Mouse (Mus musculus) forebrain, embryonic 12.5 days (tissue): ENCODE results near the gene Hmg20a. TPM values are rescaled to one million over a fixed set of nuclear protein-coding genes. Genes with fewer than 3 reads are reported as not detected.

Experiments used
- ATAC-seq: fragments of 200-750 bp; cut with Nextera tagmentation; 2 replicates; pipeline ENCODE4 v1.8.0; 2017; ENCODE audit warnings: moderate TSS enrichment; ENCODE audit not compliant: low FRiP score
- H3K27ac ChIP-seq: fragments of 300-500 bp; sonication (generic); 2 replicates; pipeline ENCODE4 v1.5.1; 2016; ENCODE audit warnings: mild to moderate bottlenecking
- H3K27me3 ChIP-seq: fragments of 300-500 bp; sonication (generic); 2 replicates; pipeline ENCODE4 v1.6.1; 2016; ENCODE audit warnings: mild to moderate bottlenecking
- H3K36me3 ChIP-seq: fragments of 300-500 bp; sonication (generic); replicated peaks from 2 replicates; pipeline ENCODE4 v1.6.1; 2016; ENCODE audit warnings: mild to moderate bottlenecking
- H3K4me1 ChIP-seq: fragments of 300-500 bp; sonication (generic); 2 replicates; pipeline ENCODE4 v1.6.1; 2016
- H3K4me2 ChIP-seq: fragments of 300-500 bp; sonication (generic); 2 replicates; pipeline ENCODE4 v1.6.1; 2016; ENCODE audit warnings: mild to moderate bottlenecking, moderate library complexity
- H3K4me3 ChIP-seq: fragments of 300-500 bp; sonication (generic); replicated peaks from 2 replicates; pipeline ENCODE4 v1.5.1; 2016; ENCODE audit warnings: mild to moderate bottlenecking
- H3K9ac ChIP-seq: fragments of 300-500 bp; sonication (generic); 2 replicates; pipeline ENCODE4 v1.6.1; 2016; ENCODE audit warnings: mild to moderate bottlenecking
- H3K9me3 ChIP-seq: fragments of 300-500 bp; sonication (generic); 2 replicates; pipeline ENCODE4 v1.6.1; 2016
- WGBS: fragments of 180-500 bp; shearing (Covaris S2); methylation state at CpG from one replicate; pipeline ENCODE4 v1.1.7; 2016; 5-methylcytosine and 5-hydroxymethylcytosine counted together
- polyA plus RNA-seq: library from polyadenylated mRNA; unstranded; fragments of >200 nt; fragmentation: Nextera tagmentation; extraction: Ambion mirVana; gene quantifications from 2 replicates; pipeline ENCODE4 v1.2.1, GENCODE M21; 2016

Gene Hmg20a
- 74.0 and 76.8 TPM in 2 replicates for polyA plus RNA-seq

GRCm38 (mm10) chr9:56417948-56418737 is at the start of gene Hmg20a, which contains the start of gene Peak1:
Hmg20a (plus strand) TSS chr9:56418609.
Peak1 (minus strand) TSS chr9:56418067.
- peak within 1 kb of the TSS; percentile 59 for H3K4me3 ChIP-seq
- no peaks in the 10 kb centered on the region for H3K27me3 ChIP-seq
- no peaks in the 10 kb centered on the region for H3K9me3 ChIP-seq
- H3K4me1 ChIP-seq, result peaks cover 25% of the 10 kb centered on the region
- peak; percentile 97 for ATAC-seq
- H3K9ac ChIP-seq, result peak within 1 kb of the TSS; percentile 80
- H3K27ac ChIP-seq, result peak within 1 kb of the TSS; percentile 93
- peak within 1 kb of the TSS; percentile 52 for H3K4me2 ChIP-seq
- WGBS, result under 1% methylated on average over 59 of the region's 59 CpGs
- H3K36me3 ChIP-seq, result no peaks in the 10 kb centered on the region

GRCm38 (mm10) chr9:56368814-56369213 is 49.6 kb upstream of the Hmg20a start:
- H3K4me3 ChIP-seq, result no peak overlapping the region
- no peaks in the 10 kb centered on the region for H3K27me3 ChIP-seq
- H3K36me3 ChIP-seq, result no peaks in the 10 kb centered on the region
- no peak overlapping the region for H3K9ac ChIP-seq
- WGBS, result 74% methylated on average over 3 of the region's 3 CpGs
- H3K4me2 ChIP-seq, result no peak overlapping the region
- no peaks in the 10 kb centered on the region for H3K9me3 ChIP-seq
- no peak for ATAC-seq
- no peaks in the 10 kb centered on the region for H3K4me1 ChIP-seq
- no peak overlapping the region for H3K27ac ChIP-seq

- WGBS, result 68% methylated on average over 5 of the region's 5 CpGs
- no peak overlapping the region for H3K9ac ChIP-seq
- no peak overlapping the region for H3K4me2 ChIP-seq
- no peak for ATAC-seq
- no peak overlapping the region for H3K27ac ChIP-seq
- no peaks in the 10 kb centered on the region for H3K27me3 ChIP-seq
- H3K4me3 ChIP-seq, result no peak overlapping the region
- H3K9me3 ChIP-seq, result no peaks in the 10 kb centered on the region
- H3K4me1 ChIP-seq, result no peaks in the 10 kb centered on the region
- H3K36me3 ChIP-seq, result no peaks in the 10 kb centered on the region
These were observed 47.7 kb upstream of the Hmg20a start for GRCm38 (mm10) chr9:56370710-56371109.

- no peak overlapping the region for H3K27ac ChIP-seq
- no peaks in the 10 kb centered on the region for H3K4me1 ChIP-seq
- H3K4me3 ChIP-seq, result no peak overlapping the region
- ATAC-seq, result no peak
- no peaks in the 10 kb centered on the region for H3K27me3 ChIP-seq
- 84% methylated on average over 4 of the region's 4 CpGs for WGBS
- H3K4me2 ChIP-seq, result no peak overlapping the region
- no peaks in the 10 kb centered on the region for H3K36me3 ChIP-seq
- no peaks in the 10 kb centered on the region for H3K9me3 ChIP-seq
- no peak overlapping the region for H3K9ac ChIP-seq
These were observed 44.0 kb upstream of the Hmg20a start for GRCm38 (mm10) chr9:56374401-56374800.

GRCm38 (mm10) chr9:56382786-56383185 is 35.6 kb upstream of the Hmg20a start:
- H3K4me1 ChIP-seq, result no peaks in the 10 kb centered on the region
- no peak for ATAC-seq
- H3K27me3 ChIP-seq, result no peaks in the 10 kb centered on the region
- H3K27ac ChIP-seq, result no peak overlapping the region
- H3K4me3 ChIP-seq, result no peak overlapping the region
- 72% methylated on average over 1 of the region's 1 CpGs for WGBS
- H3K9ac ChIP-seq, result no peak overlapping the region
- no peaks in the 10 kb centered on the region for H3K36me3 ChIP-seq
- H3K4me2 ChIP-seq, result no peak overlapping the region
- H3K9me3 ChIP-seq, result no peaks in the 10 kb centered on the region

- H3K9ac ChIP-seq, result no peak overlapping the region
- WGBS, result 92% methylated on average over 3 of the region's 3 CpGs
- H3K9me3 ChIP-seq, result no peaks in the 10 kb centered on the region
- H3K27ac ChIP-seq, result no peak overlapping the region
- ATAC-seq, result no peak
- H3K27me3 ChIP-seq, result no peaks in the 10 kb centered on the region
- no peak overlapping the region for H3K4me2 ChIP-seq
- no peaks in the 10 kb centered on the region for H3K4me1 ChIP-seq
- no peaks in the 10 kb centered on the region for H3K36me3 ChIP-seq
- no peak overlapping the region for H3K4me3 ChIP-seq
These were observed 25.6 kb upstream of the Hmg20a start for GRCm38 (mm10) chr9:56392857-56393256.

- H3K27me3 ChIP-seq, result no peaks in the 10 kb centered on the region
- H3K27ac ChIP-seq, result no peak overlapping the region
- no peak overlapping the region for H3K4me2 ChIP-seq
- no peak overlapping the region for H3K4me3 ChIP-seq
- H3K9ac ChIP-seq, result no peak overlapping the region
- no peak for ATAC-seq
- WGBS, result 54% methylated on average over 1 of the region's 1 CpGs
- H3K36me3 ChIP-seq, result no peaks in the 10 kb centered on the region
- H3K4me1 ChIP-seq, result no peaks in the 10 kb centered on the region
- H3K9me3 ChIP-seq, result no peaks in the 10 kb centered on the region
These were observed 22.1 kb upstream of the Hmg20a start for GRCm38 (mm10) chr9:56396306-56396705.

GRCm38 (mm10) chr9:56404619-56405018 is 13.8 kb upstream of the Hmg20a start:
- Histone ChIP-seq H3K27ac (no peak overlapping the region), H3K4me1 (no peaks in the 10 kb centered on the region; the same call in 1 of the 2 replicates), H3K36me3 (no peaks in the 10 kb centered on the region), H3K9me3 (no peaks in the 10 kb centered on the region), H3K4me3 (no peak overlapping the region), H3K9ac (no peak overlapping the region), H3K4me2 (no peak overlapping the region), H3K27me3 (no peaks in the 10 kb centered on the region)
- WGBS, result 61% methylated on average over 4 of the region's 4 CpGs
- ATAC-seq, result no peak

GRCm38 (mm10) chr9:56409928-56410327 is 8.5 kb upstream of the Hmg20a start:
- WGBS, result 89% methylated on average over 2 of the region's 2 CpGs
- no peaks in the 10 kb centered on the region for H3K36me3 ChIP-seq
- H3K4me3 ChIP-seq, result no peak overlapping the region
- H3K9me3 ChIP-seq, result no peaks in the 10 kb centered on the region
- no peaks in the 10 kb centered on the region for H3K27me3 ChIP-seq
- no peak for ATAC-seq
- no peak overlapping the region for H3K27ac ChIP-seq
- H3K9ac ChIP-seq, result no peak overlapping the region
- H3K4me1 ChIP-seq, result no peaks in the 10 kb centered on the region
- no peak overlapping the region for H3K4me2 ChIP-seq

GRCm38 (mm10) chr9:56412716-56413115 is 5.7 kb upstream of the Hmg20a start:
- Histone ChIP-seq H3K4me1 (peaks cover 6% of the 10 kb centered on the region; the same call in 1 of the 2 replicates), H3K9ac (no peak overlapping the region), H3K9me3 (no peaks in the 10 kb centered on the region), H3K27ac (no peak overlapping the region), H3K27me3 (no peaks in the 10 kb centered on the region), H3K4me3 (no peak overlapping the region), H3K4me2 (no peak overlapping the region), H3K36me3 (no peaks in the 10 kb centered on the region)
- ATAC-seq, result no peak
- 75% methylated on average over 1 of the region's 1 CpGs for WGBS

- Histone ChIP-seq H3K27ac (no peak overlapping the region), H3K4me3 (no peak overlapping the region), H3K9me3 (no peaks in the 10 kb centered on the region), H3K4me2 (no peak overlapping the region), H3K27me3 (no peaks in the 10 kb centered on the region), H3K36me3 (no peaks in the 10 kb centered on the region), H3K9ac (no peak overlapping the region), H3K4me1 (peaks cover 8% of the 10 kb centered on the region)
- no peak for ATAC-seq
These were observed 4.1 kb upstream of the Hmg20a start for GRCm38 (mm10) chr9:56414322-56414721.

GRCm38 (mm10) chr9:56415393-56415792 is 3.0 kb upstream of the Hmg20a start:
- H3K9me3 ChIP-seq, result no peaks in the 10 kb centered on the region
- H3K4me1 ChIP-seq, result peaks cover 16% of the 10 kb centered on the region
- H3K4me2 ChIP-seq, result no peak overlapping the region
- H3K36me3 ChIP-seq, result no peaks in the 10 kb centered on the region
- no peak overlapping the region for H3K27ac ChIP-seq
- no peak overlapping the region for H3K4me3 ChIP-seq
- H3K9ac ChIP-seq, result no peak overlapping the region
- no peaks in the 10 kb centered on the region for H3K27me3 ChIP-seq
- 89% methylated on average over 1 of the region's 1 CpGs for WGBS
- no peak for ATAC-seq

- Histone ChIP-seq H3K27me3 (no peaks in the 10 kb centered on the region), H3K36me3 (no peaks in the 10 kb centered on the region), H3K4me1 (peaks cover 16% of the 10 kb centered on the region), H3K4me3 (no peak overlapping the region), H3K27ac (no peak overlapping the region), H3K4me2 (no peak overlapping the region), H3K9me3 (no peaks in the 10 kb centered on the region), H3K9ac (no peak overlapping the region)
- WGBS, result 71% methylated on average over 4 of the region's 4 CpGs
- no peak for ATAC-seq
These were observed 2.3 kb upstream of the Hmg20a start for GRCm38 (mm10) chr9:56415935-56416607.
